Mouse (Mus musculus) left cerebral cortex, postnatal 14 days (tissue): ENCODE measurements at regions not wholly inside any gene's neighbourhood (a gene's known extent, or its start where the extent isn't known, plus 50 kb on each side); places are given as distances from the start of the nearest gene placed in this dataset.
"Not testable (repeated sequence)": the region's sequence is repeated elsewhere in the genome, so short reads cannot be mapped to it uniquely, and the experiment has no call there.

Source experiments
- DNase-seq, 2 experiments: peaks; one replicate each; pipeline ENCODE4 v3.0.0; 2021 to 2022; ENCODE audit warnings: low spot score in 2 of 2, mixed read lengths in 1 of 2
- intact Hi-C: fragments of 180-260 bp; cut with DNase I; formaldehyde crosslinking; loops from one replicate; pipeline ENCODE4 v1.15.1; 2025

GRCm38 (mm10) chr8:126788669-126789068, 157.0 kb downstream of the Tomm20 start:
- DNase-seq = no peak
- intact Hi-C loops = no loop called here

GRCm38 (mm10) chr8:126787398-126787797, 158.2 kb downstream of the Tomm20 start:
- intact Hi-C loops = no loop called here
- DNase-seq = no peak

DNA sequence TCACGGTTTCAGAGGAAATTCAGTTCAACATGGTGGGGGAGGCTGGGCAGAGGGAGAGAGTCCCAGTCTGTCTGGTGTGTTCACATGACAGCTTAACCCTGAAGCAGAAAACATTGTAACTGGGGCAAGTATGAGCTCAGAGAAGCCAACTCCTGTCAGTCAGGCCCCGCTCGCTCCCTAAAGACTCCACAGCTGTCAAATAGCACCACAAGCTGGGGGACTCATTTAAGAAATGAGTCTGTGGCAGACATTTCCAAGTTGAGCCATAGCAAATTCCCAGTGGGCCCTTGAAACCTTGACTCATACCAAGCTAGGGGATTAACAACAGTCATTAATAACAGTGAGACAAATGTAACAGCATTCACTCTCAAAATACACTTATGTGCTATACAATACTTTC, 160.4 kb downstream of the Tomm20 start:
- intact Hi-C loops = no loop called here
- DNase-seq = no peak

DNA sequence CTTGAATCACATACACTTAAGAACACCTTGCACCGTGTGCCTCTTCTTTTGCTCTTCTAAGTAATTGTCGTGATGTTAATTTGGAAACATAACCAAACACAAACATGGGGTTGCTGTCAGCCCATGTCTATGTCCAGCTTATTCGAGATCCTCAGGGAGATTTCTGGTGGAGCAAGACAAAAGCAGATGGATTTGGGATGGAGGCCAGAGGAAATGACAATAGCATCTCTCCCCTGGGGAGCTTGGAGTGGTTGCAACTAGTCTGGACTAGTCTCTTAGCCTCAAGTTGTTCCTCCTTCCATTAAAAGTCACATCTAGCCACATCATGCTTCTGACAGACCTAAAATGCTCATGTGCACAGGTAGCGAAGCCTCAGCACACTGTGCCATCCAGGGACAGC, 161.0 kb downstream of the Tomm20 start:
- no peak for DNase-seq
- intact Hi-C loops = no loop called here

GRCm38 (mm10) chr8:126783703-126784440, 161.8 kb downstream of the Tomm20 start:
- intact Hi-C loops = no loop called here
- DNase-seq = no peak

GRCm38 (mm10) chr8:126778673-126779072, 167.0 kb downstream of the Tomm20 start:
- DNase-seq = no peak
- intact Hi-C loops = no loop called here

- intact Hi-C loops = no loop called here
- no peak for DNase-seq
Observed at GRCm38 (mm10) chr8:126778131-126778530, 167.5 kb downstream of the Tomm20 start.

DNA sequence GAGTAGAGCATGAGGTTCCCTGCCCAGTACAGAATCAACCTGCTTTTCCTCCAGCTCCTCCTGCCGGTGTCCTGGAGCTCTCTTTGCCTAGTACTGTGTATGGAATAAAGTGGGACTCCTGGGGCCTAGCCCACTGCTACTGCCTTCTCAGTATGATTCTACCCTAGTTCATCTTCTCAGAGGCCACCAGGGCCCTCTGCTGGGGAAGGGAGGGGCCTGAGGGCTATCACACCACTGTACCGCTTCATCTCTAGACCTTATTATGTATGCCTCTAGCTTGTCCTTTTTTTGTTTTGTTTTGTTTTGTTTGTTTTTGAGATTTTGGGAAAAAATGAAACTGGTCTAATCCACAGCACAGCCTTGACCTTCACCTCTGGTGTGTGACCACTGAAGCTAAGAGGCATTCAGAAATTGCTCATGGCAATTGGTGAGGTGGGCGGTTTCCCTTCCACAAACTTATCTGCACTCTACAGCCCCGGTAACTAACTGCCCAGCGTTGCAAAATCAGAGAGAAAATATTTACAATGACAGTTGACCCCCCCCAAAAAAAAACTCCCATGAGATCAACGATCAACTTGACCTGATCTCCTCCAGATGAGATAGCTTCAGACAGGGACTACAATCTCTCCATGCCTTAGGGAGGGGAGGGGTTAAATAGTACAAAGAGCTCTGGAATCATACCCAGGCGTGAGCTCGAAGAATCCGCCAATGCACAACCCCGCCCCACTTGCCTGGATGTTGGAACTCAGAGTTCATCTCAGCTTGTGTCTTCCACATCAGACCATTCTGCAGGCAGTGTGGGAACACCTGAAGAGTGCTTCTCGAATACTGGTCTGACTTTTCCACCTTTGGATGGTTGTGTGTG, 168.8 kb downstream of the Tomm20 start:
- intact Hi-C loops = no loop called here
- no peak for DNase-seq

DNA sequence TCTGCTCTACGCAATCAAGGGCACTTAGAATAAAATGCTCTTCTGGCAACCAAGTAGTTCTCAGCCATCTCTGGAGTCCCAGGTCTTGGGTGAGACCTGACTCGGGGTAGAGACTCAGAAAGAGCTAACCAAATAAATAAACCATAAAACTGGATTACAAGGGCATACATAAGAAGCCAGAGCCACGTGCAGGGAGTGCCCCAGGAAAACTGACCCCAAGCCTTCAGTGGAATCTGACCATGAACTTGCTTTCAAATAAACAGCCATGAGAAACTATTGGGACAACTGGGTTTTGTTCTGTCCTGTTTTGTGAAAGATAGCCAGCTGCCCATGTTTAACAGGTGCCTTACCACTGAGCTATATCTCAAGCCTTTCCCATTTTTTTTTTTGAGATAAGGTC, 170.3 kb downstream of the Tomm20 start:
- DNase-seq = no peak
- intact Hi-C loops = no loop called here

- intact Hi-C loops = no loop called here
- no peak for DNase-seq
Observed at GRCm38 (mm10) chr8:126774816-126775215, 170.8 kb downstream of the Tomm20 start.

DNA sequence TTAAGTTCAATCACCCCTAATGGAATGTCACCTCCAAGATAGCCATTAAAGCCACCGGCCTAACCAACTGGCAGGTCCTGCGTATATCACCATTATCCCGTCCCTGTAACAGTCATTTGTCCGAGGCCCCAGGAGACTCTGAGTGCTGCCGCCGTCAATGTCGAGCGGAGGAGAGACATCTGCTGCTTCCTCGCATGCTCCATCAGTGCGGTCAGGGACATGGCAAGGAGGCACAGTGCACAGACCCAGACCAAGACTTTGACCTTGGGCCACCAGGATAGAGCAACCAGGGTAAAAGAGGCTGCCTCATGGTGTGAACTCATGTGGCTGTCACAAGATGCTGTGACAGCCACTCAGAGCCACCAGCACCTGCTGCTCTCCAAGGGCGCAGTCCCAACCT, 172.9 kb downstream of the Tomm20 start:
- intact Hi-C loops = no loop called here
- no peak for DNase-seq

DNA sequence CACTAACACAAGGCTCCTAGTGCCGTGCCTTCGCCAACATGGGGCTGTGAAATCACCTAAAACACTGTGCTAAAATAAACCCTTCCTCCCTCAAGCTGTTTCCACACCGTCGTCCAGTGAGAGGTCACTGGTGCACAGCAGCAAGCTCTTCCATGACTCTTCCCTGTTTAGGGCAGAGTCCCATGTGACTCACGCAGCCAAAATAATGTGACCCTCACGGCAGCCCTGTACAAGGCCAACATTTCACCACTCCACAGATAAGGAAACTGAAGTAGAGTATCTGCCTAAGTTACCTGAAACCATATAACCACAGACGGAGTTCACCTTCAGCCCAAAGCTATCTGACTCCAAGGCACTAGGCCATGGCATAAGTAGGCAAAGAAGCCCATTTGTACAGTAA, 173.4 kb downstream of the Tomm20 start:
- intact Hi-C loops = no loop called here
- no peak for DNase-seq

GRCm38 (mm10) chr8:126770374-126770773, 175.3 kb downstream of the Tomm20 start:
- DNase-seq, intact Hi-C loops: not testable (repeated sequence)

DNA sequence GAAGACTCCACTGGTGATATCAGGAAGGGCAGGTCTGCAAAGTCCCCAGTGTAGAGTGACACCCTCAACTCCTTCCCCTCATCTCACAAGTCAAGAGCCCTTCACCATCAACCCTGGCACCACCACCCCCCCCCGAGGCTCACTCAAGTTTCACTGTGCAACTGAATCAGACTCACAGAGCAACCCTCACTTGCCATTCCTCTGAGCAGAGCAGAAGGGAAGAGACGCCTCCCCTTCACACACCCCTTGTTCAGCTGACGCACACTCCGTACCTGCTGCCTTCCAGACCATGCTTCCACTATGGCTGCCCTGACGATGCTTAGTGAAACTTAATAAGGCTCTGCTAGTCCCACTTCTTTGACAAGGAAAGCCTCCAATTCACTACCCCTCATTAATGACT, 174.4 kb upstream of the Irf2bp2 start:
- DNase-seq = no peak
- intact Hi-C loops = no loop called here

DNA sequence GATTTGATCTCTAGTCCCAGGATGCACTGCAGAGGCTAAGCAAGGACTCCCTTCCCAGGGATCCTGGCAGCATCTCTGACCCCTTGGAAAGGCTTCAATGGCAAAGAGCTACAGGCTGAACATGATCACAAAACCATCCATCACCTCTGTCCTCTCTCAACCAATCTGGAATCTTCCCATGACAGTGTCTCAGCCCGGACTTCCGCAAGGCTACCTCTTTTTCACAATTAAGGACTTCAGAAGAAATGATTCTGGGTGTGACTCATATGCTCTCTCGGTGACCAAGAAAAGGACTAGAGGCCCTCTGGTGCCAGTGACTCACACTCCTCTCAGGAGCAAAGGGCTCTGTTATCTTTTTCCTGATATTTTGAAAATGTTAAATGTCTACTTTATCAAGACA, 173.6 kb upstream of the Irf2bp2 start:
- intact Hi-C loops = no loop called here
- DNase-seq = no peak

GRCm38 (mm10) chr8:126765693-126766238, 172.0 kb upstream of the Irf2bp2 start:
- intact Hi-C loops = no loop called here
- no peak for DNase-seq

GRCm38 (mm10) chr8:126763600-126763999, 169.8 kb upstream of the Irf2bp2 start:
- intact Hi-C loops = no loop called here
- DNase-seq = peak; percentile 26 to 51

- intact Hi-C loops = loop anchor here (5.0 kb wide), 1 partner anchor 78 kb away; no protein-coding TSS in a partner anchor
- peak in 1 of 2 experiments; percentile 18 for DNase-seq
Observed at GRCm38 (mm10) chr8:126759711-126760110, 165.9 kb upstream of the Irf2bp2 start.

DNA sequence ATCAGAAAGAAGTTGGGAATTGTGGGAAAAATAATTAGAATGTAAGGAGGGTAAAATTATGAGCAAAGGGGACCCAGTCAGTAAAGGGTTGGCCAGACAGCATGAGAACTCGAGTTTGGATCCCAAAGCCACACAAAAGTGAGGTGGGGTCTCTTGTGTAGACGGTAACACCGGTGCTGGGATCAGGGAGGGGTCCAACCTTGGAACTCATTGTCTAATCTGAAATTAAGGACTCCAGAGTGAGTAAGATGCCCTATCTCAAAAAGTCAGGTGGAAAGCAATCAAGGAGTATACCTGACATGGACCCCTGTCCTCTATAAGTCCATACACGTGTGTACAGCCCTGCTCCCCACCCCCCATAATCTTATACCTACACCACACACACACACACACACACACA, 165.2 kb upstream of the Irf2bp2 start:
- intact Hi-C loops = loop anchor here (5.0 kb wide), 1 partner anchor 78 kb away; no protein-coding TSS in a partner anchor
- DNase-seq = no peak
